18 mouse cellular contexts compared by ENCODE assay signal in the genomic region with DNA sequence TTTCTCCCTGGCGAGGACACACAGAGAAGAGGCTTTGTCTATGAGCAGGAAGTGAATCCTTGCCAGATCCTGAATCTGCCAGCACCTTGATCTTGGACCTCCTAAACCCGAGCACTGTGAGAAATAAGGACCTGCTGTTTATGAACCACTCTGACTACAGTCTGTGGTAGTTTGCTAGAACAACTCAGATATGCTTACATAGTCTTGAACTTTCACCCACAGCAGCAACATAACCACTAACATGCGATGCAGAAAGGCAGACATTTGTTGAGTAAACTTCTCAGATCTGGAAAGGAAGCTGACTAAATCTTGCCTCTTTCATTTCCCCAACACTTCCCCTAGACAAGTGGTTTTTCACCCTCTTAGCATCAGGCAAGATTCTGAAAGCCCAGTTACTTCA. TPM values are rescaled to one million over a fixed set of nuclear protein-coding genes. Genes with fewer than 3 reads are reported as not detected.
DNase-seq lines count a peak whose midpoint lies in the region; ATAC-seq and TF ChIP-seq lines count a peak whose summit lies in the region.
"Had no signal": no experiment of that assay in that cellular context is flagged by ENCODE, and none has a peak within 500 bp of the region (broad histone marks: within the 10 kb centered on the region; RNA-seq: fewer than 3 reads in every experiment).

No protein-coding gene starts in this region.

- H3K27ac ChIP-seq in layer of hippocampus, adult 2 months: peak overlapping the region; percentile 5; the same call in 1 of the 2 replicates
- H3K27ac ChIP-seq: forebrain, embryonic 10.5 days; limb, embryonic 15.5 days; neural tube, embryonic 12.5 days had no signal

- DNase-seq in layer of hippocampus, adult 2 months (ENCODE audit: low spot score in 2 of 2): no peak
- DNase-seq in layer of hippocampus, adult 9-11 months: no peak
- DNase-seq in cerebellum, postnatal 14 days: no peak
- DNase-seq in frontal cortex, adult 2 months (ENCODE audit: extremely low spot score in 1 of 2, low spot score in 1 of 2): no peak
- no peak for DNase-seq in retina, postnatal 1 day
- DNase-seq: heart, postnatal 14 days; kidney, adult 8-10 months; layer of hippocampus, postnatal 36 days; right cerebral cortex, postnatal 14 days; thymus, postnatal 25 days had no signal

- no peak overlapping the region for H3K4me3 ChIP-seq in layer of hippocampus, adult 2 months
- H3K4me3 ChIP-seq: forebrain, embryonic 10.5 days; limb, embryonic 15.5 days; neural tube, embryonic 12.5 days had no signal

- TF ChIP-seq CTCF in layer of hippocampus, adult 2 months (conservative IDR thresholded peaks at IDR 0.05): no peak

- ATAC-seq in CD4-positive, CD25-positive, alpha-beta regulatory T cell, adult 4 months: peak; percentile 18
- ATAC-seq in inflammation-experienced regulatory T-cells, adult 6 months: peak; percentile 27
- ATAC-seq in neutrophil, adult 5-6 weeks (ENCODE audit: extremely low read depth, insufficient number of reproducible peaks, low FRiP score, poor library complexity, severe bottlenecking): peak; percentile 17; the same call in 1 of the 2 replicates

RNA-seq across cellular contexts. Expression of a gene that starts 11.3 kb away (rescaled TPM):
- total RNA-seq in layer of hippocampus, adult 2 months (2021): 1 to 10 TPM; 5.4 to 6.6 TPM
- under 1 TPM; 0.15 to 0.44 TPM for polyA plus RNA-seq in CD4-positive, CD25-positive, alpha-beta regulatory T cell, adult 4 months (2017; shearing (Covaris generic))
- under 1 TPM in 2 of 3 experiments, not detected in 1; 0.17 to 0.97 TPM for polyA plus RNA-seq in inflammation-experienced regulatory T-cells, adult 6 months (2017; shearing (Covaris generic))
- total RNA-seq in neutrophil, adult 5-6 weeks (2017): 276 and 282 TPM in 2 replicates
- polyA plus RNA-seq in frontal cortex, adult 2 months (2012; rRNA removed): 8.7 and 12.4 TPM in 2 replicates

RNA-seq across cellular contexts. Expression of a gene that starts 29.4 kb away (rescaled TPM):
- total RNA-seq in layer of hippocampus, adult 2 months (2021): 10 to 100 TPM; 32.5 to 35.9 TPM
- 10 to 100 TPM in 1 of 2 experiments, 1 to 10 TPM in 1; 6.8 to 11.4 TPM for polyA plus RNA-seq in CD4-positive, CD25-positive, alpha-beta regulatory T cell, adult 4 months (2017; shearing (Covaris generic))
- 10 to 100 TPM in 2 of 3 experiments, under 1 TPM in 1; 0.96 to 13.7 (median 11.0) TPM for polyA plus RNA-seq in inflammation-experienced regulatory T-cells, adult 6 months (2017; shearing (Covaris generic))
- 9.8 and 10.5 TPM in 2 replicates for total RNA-seq in neutrophil, adult 5-6 weeks (2017)
- polyA plus RNA-seq in frontal cortex, adult 2 months (2012; rRNA removed): 19.2 and 21.1 TPM in 2 replicates

RNA-seq across cellular contexts. Expression of a gene that starts 44.2 kb away (rescaled TPM):
- not detected for total RNA-seq in layer of hippocampus, adult 2 months (2021)
- polyA plus RNA-seq in CD4-positive, CD25-positive, alpha-beta regulatory T cell, adult 4 months (2017; shearing (Covaris generic)): not detected
- not detected for polyA plus RNA-seq in inflammation-experienced regulatory T-cells, adult 6 months (2017; shearing (Covaris generic))
- not detected in 2 replicates for total RNA-seq in neutrophil, adult 5-6 weeks (2017)
- polyA plus RNA-seq in frontal cortex, adult 2 months (2012; rRNA removed): not detected in 2 replicates
- total RNA-seq: heart, postnatal 14 days; layer of hippocampus, postnatal 36 days had no signal
- polyA plus RNA-seq: cortical plate, adult 2 months; forebrain, embryonic 10.5 days; gonadal fat pad, adult 2 months; limb, embryonic 15.5 days; neural tube, embryonic 12.5 days had no signal

RNA-seq across cellular contexts. Expression of a gene that starts 54.6 kb away (rescaled TPM):
- total RNA-seq in layer of hippocampus, adult 2 months (2021): not detected
- not detected for polyA plus RNA-seq in CD4-positive, CD25-positive, alpha-beta regulatory T cell, adult 4 months (2017; shearing (Covaris generic))
- not detected for polyA plus RNA-seq in inflammation-experienced regulatory T-cells, adult 6 months (2017; shearing (Covaris generic))
- total RNA-seq in neutrophil, adult 5-6 weeks (2017): not detected in 2 replicates
- not detected in 2 replicates for polyA plus RNA-seq in frontal cortex, adult 2 months (2012; rRNA removed)
- total RNA-seq: heart, postnatal 14 days; layer of hippocampus, postnatal 36 days had no signal
- polyA plus RNA-seq: cortical plate, adult 2 months; forebrain, embryonic 10.5 days; gonadal fat pad, adult 2 months; limb, embryonic 15.5 days; neural tube, embryonic 12.5 days had no signal
